Comparison of ENCODE assay signal across 17 mouse cellular contexts in genomic region chr4:106593636-106594035, GRCm38 (mm10). TPM values are rescaled to one million over a fixed set of nuclear protein-coding genes. Genes with fewer than 3 reads are reported as not detected.
DNase-seq lines count a peak whose midpoint lies in the region; ATAC-seq and TF ChIP-seq lines count a peak whose summit lies in the region.
"Had no signal": no experiment of that assay in that cellular context is flagged by ENCODE, and none has a peak within 500 bp of the region (broad histone marks: within the 10 kb centered on the region; RNA-seq: fewer than 3 reads in every experiment).

No protein-coding gene starts in this region.

- H3K36me3 ChIP-seq in E14TG2a.4 (ENCODE audit: insufficient read depth, low read length): peaks cover 20% of the 10 kb centered on the region
- H3K36me3 ChIP-seq in liver, embryonic 14.5 days (replicated peaks; ENCODE audit: control insufficient read depth, insufficient read depth, low read depth): no peaks in the 10 kb centered on the region
- peaks cover 1% of the 10 kb centered on the region; the same call in 1 of the 2 replicates for H3K36me3 ChIP-seq in intestine, embryonic 16.5 days (ENCODE audit: control insufficient read depth, insufficient read depth, low read length)

- ATAC-seq in liver, embryonic 14.5 days (ENCODE audit: insufficient read depth): no peak
- ATAC-seq in intestine, embryonic 16.5 days: no peak

- no peak for TF ChIP-seq EP300 in liver, embryonic 14.5 days (IDR thresholded peaks at IDR 0.05; ENCODE audit: low read depth)

- H3K4me2 ChIP-seq in liver, embryonic 14.5 days (ENCODE audit: low read depth): no peak overlapping the region
- H3K4me2 ChIP-seq in intestine, embryonic 16.5 days (ENCODE audit: low read depth, low read length): no peak overlapping the region
- H3K4me2 ChIP-seq: midbrain, embryonic 12.5 days had no signal

- H3K9ac ChIP-seq in liver, embryonic 14.5 days (replicated peaks): no peak overlapping the region
- no peak overlapping the region for H3K9ac ChIP-seq in intestine, embryonic 16.5 days (ENCODE audit: low read depth, low read length)
- H3K9ac ChIP-seq: midbrain, embryonic 12.5 days had no signal

- TF ChIP-seq POLR2A in cerebellum, adult 2 months (IDR thresholded peaks at IDR 0.05; ENCODE audit: borderline replicate concordance, insufficient read depth, low read length): no peak
- no peak for TF ChIP-seq POLR2A in lung, adult 2 months (IDR thresholded peaks at IDR 0.05; ENCODE audit: borderline replicate concordance, extremely low read depth, low read depth, low read length)

- no peaks in the 10 kb centered on the region for H3K4me1 ChIP-seq in cerebellum, adult 2 months (ENCODE audit: control insufficient read depth, insufficient read depth, low read length)
- 0 out of 2 replicates have a peak, but pooled peaks cover 3% of the 10 kb centered on the region for H3K4me1 ChIP-seq in lung, adult 2 months (ENCODE audit: control insufficient read depth, insufficient read depth, low read length)
- peaks cover 34% of the 10 kb centered on the region for H3K4me1 ChIP-seq in E14TG2a.4 (replicated peaks; ENCODE audit: low read depth, low read length)
- H3K4me1 ChIP-seq in liver, embryonic 14.5 days (replicated peaks; ENCODE audit: control insufficient read depth in 2 of 2, insufficient read depth in 2 of 2, low read length in 1 of 2): no peaks in the 10 kb centered on the region
- no peaks in the 10 kb centered on the region for H3K4me1 ChIP-seq in intestine, embryonic 16.5 days (ENCODE audit: control insufficient read depth, insufficient read depth, low read length)
- H3K4me1 ChIP-seq: midbrain, embryonic 12.5 days had no signal

- no peaks in the 10 kb centered on the region for H3K27me3 ChIP-seq in cerebellum, adult 2 months (ENCODE audit: control insufficient read depth, insufficient read depth, low read length)
- H3K27me3 ChIP-seq in E14TG2a.4 (ENCODE audit: insufficient read depth, low read length): no peaks in the 10 kb centered on the region
- H3K27me3 ChIP-seq in liver, embryonic 14.5 days (ENCODE audit: control insufficient read depth, insufficient read depth, low read length): no peaks in the 10 kb centered on the region
- no peaks in the 10 kb centered on the region for H3K27me3 ChIP-seq in intestine, embryonic 16.5 days (replicated peaks; ENCODE audit: control insufficient read depth, insufficient read depth, low read length)
- H3K27me3 ChIP-seq: midbrain, embryonic 12.5 days had no signal

- H3K9me3 ChIP-seq in E14TG2a.4 (ENCODE audit: low read length): no peaks in the 10 kb centered on the region
- H3K9me3 ChIP-seq in liver, embryonic 14.5 days (ENCODE audit: control insufficient read depth, low read length): no peaks in the 10 kb centered on the region
- peaks cover 3% of the 10 kb centered on the region; the same call in 1 of the 2 replicates for H3K9me3 ChIP-seq in intestine, embryonic 16.5 days (ENCODE audit: control insufficient read depth, low read length)
- H3K9me3 ChIP-seq: midbrain, embryonic 12.5 days had no signal

- DNase-seq in cerebellum, adult 2 months: no peak
- DNase-seq in cerebellum, adult 9-10 months: no peak
- DNase-seq in lung, adult 2 months: no peak
- DNase-seq in lung, postnatal 14 days: no peak
- no peak for DNase-seq in liver, embryonic 14.5 days (ENCODE audit: low read depth in 3 of 3, low spot score in 3 of 3)
- DNase-seq in adrenal gland, adult 18-20 months (ENCODE audit: low spot score in 2 of 2): no peak
- DNase-seq: cerebellum, adult 9-11 months; kidney, adult 18-20 months had no signal

- WGBS in cerebellum, adult 2 months: 60% methylated on average over 7 of the region's 7 CpGs
- WGBS in lung, adult 2 months: 62% methylated on average over 7 of the region's 7 CpGs
- WGBS in liver, embryonic 14.5 days (ENCODE audit: insufficient replicate concordance): 42% methylated on average over 7 of the region's 7 CpGs
- WGBS in intestine, embryonic 16.5 days: 65% methylated on average over 7 of the region's 7 CpGs

- 0 out of 2 replicates have a peak, but pooled peaks have one; percentile 16 for TF ChIP-seq CTCF in cerebellum, adult 2 months (IDR thresholded peaks at IDR 0.05; ENCODE audit: borderline replicate concordance, insufficient read depth, low read depth, low read length)
- peak; percentile 10; the same call in 1 of the 2 replicates for TF ChIP-seq CTCF in lung, adult 2 months (IDR thresholded peaks at IDR 0.05; ENCODE audit: insufficient read depth, low read length)
- TF ChIP-seq CTCF in E14TG2a.4 (conservative IDR thresholded peaks at IDR 0.05; ENCODE audit: low read length): peak; percentile 81
- peak; percentile 68 for TF ChIP-seq CTCF in liver, embryonic 14.5 days (IDR thresholded peaks at IDR 0.05; ENCODE audit: low read depth)

- no peak overlapping the region for H3K4me3 ChIP-seq in cerebellum, adult 2 months (replicated peaks; ENCODE audit: insufficient read depth, low read depth, low read length)
- H3K4me3 ChIP-seq in lung, adult 2 months (replicated peaks; ENCODE audit: extremely low read depth, low read depth, low read length): no peak overlapping the region
- no peak overlapping the region for H3K4me3 ChIP-seq in E14TG2a.4 (replicated peaks; ENCODE audit: low read length)
- H3K4me3 ChIP-seq in liver, embryonic 14.5 days (ENCODE audit: insufficient read depth in 1 of 2, low read depth in 2 of 2, low read length in 2 of 2): no peak overlapping the region
- no peak overlapping the region for H3K4me3 ChIP-seq in intestine, embryonic 16.5 days (ENCODE audit: low read length)
- H3K4me3 ChIP-seq: midbrain, embryonic 12.5 days had no signal

- H3K27ac ChIP-seq in cerebellum, adult 2 months (ENCODE audit: insufficient read depth, low read length): no peak overlapping the region
- H3K27ac ChIP-seq in liver, embryonic 14.5 days: no peak overlapping the region
- no peak overlapping the region for H3K27ac ChIP-seq in intestine, embryonic 16.5 days (ENCODE audit: low read length)
- H3K27ac ChIP-seq: midbrain, embryonic 12.5 days had no signal

RNA-seq across cellular contexts. Expression of gene Lexm, which starts 23.4 kb away (rescaled TPM):
- 0.08 and 0.15 TPM in 2 replicates for polyA plus RNA-seq in cerebellum, adult 2 months (2012; rRNA removed)
- 0.11 TPM in 1 of 2 replicates, not detected in the other for polyA plus RNA-seq in lung, adult 2 months (2012; rRNA removed)
- 0.10 TPM in 1 of 2 replicates, not detected in the other for polyA plus RNA-seq in liver, embryonic 14.5 days (2012; rRNA removed)
- not detected in 2 replicates for polyA plus RNA-seq in liver, embryonic 14.5 days (2014; fragmentation: Nextera tagmentation; extraction: Ambion mirVana)
- total RNA-seq in adrenal gland, adult 18-20 months (2021): not detected
- polyA plus RNA-seq in intestine, embryonic 16.5 days (2015; fragmentation: Nextera tagmentation; extraction: Ambion mirVana): not detected in 2 replicates
- total RNA-seq: granulocyte monocyte progenitor cell, adult 5-6 weeks; heart, postnatal 25 days; layer of hippocampus, adult 8-10 months; left cerebral cortex, postnatal 36 days had no signal
- polyA plus RNA-seq: C2C12; lung, embryonic 16.5 days had no signal

RNA-seq across cellular contexts. Expression of gene Ttc22, which starts 28.6 kb away (rescaled TPM):
- 0.26 and 0.74 TPM in 2 replicates for polyA plus RNA-seq in cerebellum, adult 2 months (2012; rRNA removed)
- 1.8 and 8.2 TPM in 2 replicates for polyA plus RNA-seq in lung, adult 2 months (2012; rRNA removed)
- polyA plus RNA-seq in liver, embryonic 14.5 days (2012; rRNA removed): 0.02 and 0.13 TPM in 2 replicates
- polyA plus RNA-seq in liver, embryonic 14.5 days (2014; fragmentation: Nextera tagmentation; extraction: Ambion mirVana): 0.06 TPM in 1 of 2 replicates, not detected in the other
- under 1 TPM in 1 of 2 experiments, not detected in 1; 0.10 TPM for total RNA-seq in adrenal gland, adult 18-20 months (2021)
- polyA plus RNA-seq in intestine, embryonic 16.5 days (2015; fragmentation: Nextera tagmentation; extraction: Ambion mirVana): 15.1 and 20.1 TPM in 2 replicates
- total RNA-seq: granulocyte monocyte progenitor cell, adult 5-6 weeks had no signal
- polyA plus RNA-seq: C2C12 had no signal

RNA-seq across cellular contexts. Expression of gene Dhcr24, which starts 32.8 kb away (rescaled TPM):
- 76.3 and 86.4 TPM in 2 replicates for polyA plus RNA-seq in cerebellum, adult 2 months (2012; rRNA removed)
- polyA plus RNA-seq in lung, adult 2 months (2012; rRNA removed): 81.7 and 94.0 TPM in 2 replicates
- 52.8 and 53.2 TPM in 2 replicates for polyA plus RNA-seq in liver, embryonic 14.5 days (2012; rRNA removed)
- 20.5 and 25.3 TPM in 2 replicates for polyA plus RNA-seq in liver, embryonic 14.5 days (2014; fragmentation: Nextera tagmentation; extraction: Ambion mirVana)
- total RNA-seq in adrenal gland, adult 18-20 months (2021): 100 to 1,000 TPM in 1 of 2 experiments, 10 to 100 TPM in 1; 44.3 to 281 TPM
- polyA plus RNA-seq in intestine, embryonic 16.5 days (2015; fragmentation: Nextera tagmentation; extraction: Ambion mirVana): 5.5 and 6.4 TPM in 2 replicates

RNA-seq across cellular contexts. Expression of gene Pars2, which starts 57.2 kb away (rescaled TPM):
- polyA plus RNA-seq in cerebellum, adult 2 months (2012; rRNA removed): 7.7 and 9.3 TPM in 2 replicates
- polyA plus RNA-seq in lung, adult 2 months (2012; rRNA removed): 3.5 and 7.8 TPM in 2 replicates
- 3.8 and 3.9 TPM in 2 replicates for polyA plus RNA-seq in liver, embryonic 14.5 days (2012; rRNA removed)
- polyA plus RNA-seq in liver, embryonic 14.5 days (2014; fragmentation: Nextera tagmentation; extraction: Ambion mirVana): 4.3 and 5.8 TPM in 2 replicates
- total RNA-seq in adrenal gland, adult 18-20 months (2021): 1 to 10 TPM; 3.2 to 4.9 TPM
- 15.9 TPM in 2 replicates for polyA plus RNA-seq in intestine, embryonic 16.5 days (2015; fragmentation: Nextera tagmentation; extraction: Ambion mirVana)

Comparison
In these comparisons a context has a peak if more than half of its experiments do, and no peak if none do; other contexts are left out.
1. CTCF ChIP-seq: peak in every context shown above with its lines; median percentile 81 in E14TG2a.4; 68 in liver, embryonic 14.5 days; 16 in cerebellum, adult 2 months; 10 in lung, adult 2 months.